Mouse (Mus musculus) central nervous system, embryonic 14 days (tissue): Measurements from ENCODE around the gene Sap30bp. TPM values are rescaled to one million over a fixed set of nuclear protein-coding genes. Genes with fewer than 3 reads are reported as not detected.

ENCODE experiments used
- polyA plus RNA-seq: library from polyadenylated mRNA; depleted of rRNA; stranded (reverse); fragments of >200 nt; gene quantifications from 2 replicates; pipeline ENCODE4 v1.2.3, GENCODE M21; 2012; rRNA removed

Gene Sap30bp
- 64.1 and 68.2 TPM in 2 replicates for polyA plus RNA-seq

DNA sequence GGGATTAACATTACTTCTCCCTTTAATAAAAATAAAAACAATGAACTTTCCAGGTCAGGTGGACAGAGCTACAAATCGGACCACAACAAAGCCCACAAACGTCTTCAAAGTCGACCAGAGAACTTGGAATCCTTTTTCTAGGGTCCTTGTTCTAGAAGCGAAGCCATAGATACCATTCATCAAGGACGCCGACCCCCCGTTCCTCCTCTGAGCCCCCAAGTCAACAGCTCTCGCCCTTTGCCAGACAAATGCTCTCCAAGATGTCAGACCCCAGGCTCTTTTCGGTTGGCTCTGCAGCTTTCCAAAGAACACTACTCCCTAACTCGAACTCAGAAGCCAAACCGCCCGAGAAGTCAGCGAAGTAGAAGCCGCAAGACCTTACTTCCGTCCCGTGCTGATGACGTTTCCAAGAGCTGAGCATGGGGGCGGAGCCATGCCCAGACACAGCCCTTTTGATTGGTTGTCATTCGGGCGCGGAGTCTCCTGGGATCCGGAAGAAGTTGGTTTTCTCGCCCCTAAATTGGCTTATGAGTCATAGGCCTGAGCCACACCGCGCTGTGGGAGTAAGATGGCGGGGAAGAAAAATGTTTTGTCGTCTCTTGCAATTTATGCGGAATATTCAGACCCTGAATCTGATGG lies at the start of gene Sap30bp, which contains the start of gene Recql5:
Gene Sap30bp (plus strand): TSS at position 175 of the 639 bp plus-strand sequence.
Gene Recql5 (minus strand): TSS at position 370 of the 639 bp plus-strand sequence.

GRCm38 (mm10) chr11:115899486-115900266 lies 33.4 kb upstream of the Sap30bp start, which contains the start of gene Smim5:
TSS of gene Smim5 (plus strand) at chr11:115899966.

GRCm38 (mm10) chr11:115911632-115912376 lies 21.3 kb upstream of the Sap30bp start, which contains the start of gene Smim6:
TSS of gene Smim6 (plus strand) at chr11:115912017.

GRCm38 (mm10) chr11:115974309-115975082 lies 41.4 kb downstream of the Sap30bp start, which contains the start of gene Itgb4:
TSS of gene Itgb4 (plus strand) at chr11:115974709.

DNA sequence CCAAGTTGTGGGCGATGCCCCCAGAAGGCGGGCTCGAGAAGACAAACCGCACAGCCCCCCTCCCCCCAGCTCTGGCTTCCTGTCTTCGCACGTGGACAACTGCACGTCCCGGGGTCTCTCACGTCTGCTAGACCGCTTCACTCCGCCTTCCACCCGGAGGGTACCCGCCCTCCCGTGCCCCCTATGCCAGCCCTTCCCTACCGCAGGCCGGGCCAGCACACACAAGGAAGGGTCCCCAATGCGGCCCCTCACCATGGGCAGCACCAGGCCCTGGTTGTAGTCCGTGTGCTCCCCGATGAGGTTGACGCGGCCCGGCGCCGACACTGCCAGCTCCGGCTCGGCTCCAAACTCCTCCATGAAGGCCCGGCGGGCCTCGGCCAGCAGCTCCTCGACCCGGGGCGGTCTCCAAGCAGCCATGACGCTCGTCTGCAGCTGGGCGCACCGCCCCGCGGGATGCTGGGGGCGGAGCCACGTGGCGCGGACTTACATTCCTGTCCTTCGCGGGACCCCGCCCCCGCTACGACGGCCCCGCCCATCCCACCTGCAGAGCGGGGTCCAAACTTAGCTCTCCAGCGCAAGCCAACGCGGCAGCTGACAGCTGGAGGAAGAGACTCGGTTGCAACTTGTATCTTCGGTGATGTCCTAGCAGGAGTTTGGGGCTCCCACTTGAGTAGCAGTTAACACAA lies 79.3 kb downstream of the Sap30bp start, which contains the start of gene Galk1:
Gene Galk1 (minus strand): TSS at position 458 of the 686 bp plus-strand sequence.

Other genes starting within 250 kb of the Sap30bp start
- 111 and 113 TPM in 2 replicates for gene Grb2, start 224.7 kb upstream of the Sap30bp start, polyA plus RNA-seq
- 51.0 and 52.8 TPM in 2 replicates for gene Tmem94, start 167.8 kb upstream of the Sap30bp start, polyA plus RNA-seq
- 20.5 and 22.6 TPM in 2 replicates for gene Caskin2, start 119.6 kb upstream of the Sap30bp start, polyA plus RNA-seq
- gene Tsen54, start 118.6 kb upstream of the Sap30bp start, polyA plus RNA-seq = 29.6 and 32.5 TPM in 2 replicates
- 2.4 and 3.4 TPM in 2 replicates for gene Llgl2, start 109.2 kb upstream of the Sap30bp start, polyA plus RNA-seq
- 0.16 and 0.30 TPM in 2 replicates for gene Myo15b, start 74.9 kb upstream of the Sap30bp start, polyA plus RNA-seq
- 0.76 and 2.2 TPM in 2 replicates for gene Smim5, start 33.3 kb upstream of the Sap30bp start, polyA plus RNA-seq
- 0.05 and 0.10 TPM in 2 replicates for gene Smim6, start 21.3 kb upstream of the Sap30bp start, polyA plus RNA-seq
- gene Recql5, start 195 bp downstream of the Sap30bp start, polyA plus RNA-seq = 31.3 TPM in 2 replicates
- gene Itgb4, start 41.4 kb downstream of the Sap30bp start, polyA plus RNA-seq = 0.79 and 2.7 TPM in 2 replicates
- 39.2 and 49.6 TPM in 2 replicates for gene Galk1, start 79.4 kb downstream of the Sap30bp start, polyA plus RNA-seq
- gene H3f3b, start 94.7 kb downstream of the Sap30bp start, polyA plus RNA-seq = 1,147 and 1,200 TPM in 2 replicates
- 70.9 and 74.5 TPM in 2 replicates for gene Unk, start 97.0 kb downstream of the Sap30bp start, polyA plus RNA-seq
- gene Unc13d, start 144.7 kb downstream of the Sap30bp start, polyA plus RNA-seq = 1.0 and 1.2 TPM in 2 replicates
- 124 and 132 TPM in 2 replicates for gene Wbp2, start 153.7 kb downstream of the Sap30bp start, polyA plus RNA-seq
- gene Trim47, start 193.9 kb downstream of the Sap30bp start, polyA plus RNA-seq = 4.3 and 7.9 TPM in 2 replicates
- gene Trim65, start 197.8 kb downstream of the Sap30bp start, polyA plus RNA-seq = 2.4 and 2.7 TPM in 2 replicates
- 49.6 and 52.6 TPM in 2 replicates for gene Mrpl38, start 205.6 kb downstream of the Sap30bp start, polyA plus RNA-seq
- gene Fbf1, start 234.9 kb downstream of the Sap30bp start, polyA plus RNA-seq = 133 and 144 TPM in 2 replicates